Mouse (Mus musculus) limb, embryonic 13.5 days (tissue): ENCODE measurements around the gene Laptm4a. TPM values are rescaled to one million over a fixed set of nuclear protein-coding genes. Genes with fewer than 3 reads are reported as not detected.

Experiments used
- ATAC-seq: fragments of 200-750 bp; cut with Nextera tagmentation; 2 replicates; pipeline ENCODE4 v1.8.0; 2017; ENCODE audit warnings: low read depth, moderate number of reproducible peaks, moderate TSS enrichment; ENCODE audit not compliant: low FRiP score
- H3K27ac ChIP-seq: fragments of 300-500 bp; sonication (generic); 2 replicates; pipeline ENCODE4 v1.5.1; 2015; ENCODE audit warnings: inconsistent platforms, mild to moderate bottlenecking, moderate library complexity
- H3K27me3 ChIP-seq: fragments of 300-500 bp; sonication (generic); 2 replicates; pipeline ENCODE4 v1.6.1; 2015; ENCODE audit warnings: mild to moderate bottlenecking, inconsistent platforms
- H3K36me3 ChIP-seq: fragments of 300-500 bp; sonication (generic); 2 replicates; pipeline ENCODE4 v1.6.1; 2015; ENCODE audit warnings: inconsistent platforms, mild to moderate bottlenecking, moderate library complexity
- H3K4me1 ChIP-seq: fragments of 300-500 bp; sonication (generic); 2 replicates; pipeline ENCODE4 v1.6.1; 2015; ENCODE audit warnings: inconsistent platforms
- H3K4me2 ChIP-seq: fragments of 300-500 bp; sonication (generic); replicated peaks from 2 replicates; pipeline ENCODE4 v1.6.1; 2015; ENCODE audit warnings: inconsistent platforms, mild to moderate bottlenecking, moderate library complexity
- H3K4me3 ChIP-seq: fragments of 300-500 bp; sonication (generic); 2 replicates; pipeline ENCODE4 v1.5.1; 2015; ENCODE audit warnings: moderate library complexity, mild to moderate bottlenecking, inconsistent platforms
- H3K9ac ChIP-seq: fragments of 300-500 bp; sonication (generic); 2 replicates; pipeline ENCODE4 v1.6.1; 2015; ENCODE audit warnings: mild to moderate bottlenecking, inconsistent platforms
- H3K9me3 ChIP-seq: fragments of 300-500 bp; sonication (generic); 2 replicates; pipeline ENCODE4 v1.6.1; 2016; ENCODE audit warnings: inconsistent platforms
- WGBS: fragments of 180-500 bp; shearing (Covaris S2); methylation state at CpG from one replicate; pipeline ENCODE4 v1.1.7; 2015; 5-methylcytosine and 5-hydroxymethylcytosine counted together
- polyA plus RNA-seq: library from polyadenylated mRNA; unstranded; fragments of >200 nt; fragmentation: Nextera tagmentation; extraction: Ambion mirVana; gene quantifications from 2 replicates; pipeline ENCODE4 v1.2.1, GENCODE M21; 2015

Laptm4a gene
- polyA plus RNA-seq, 1 experiment from 2014 or later = 391 TPM

GRCm38 (mm10) chr12:8940011-8941005 is 18.8 kb downstream of the Laptm4a start:
- H3K9me3 ChIP-seq = no peaks in the 10 kb centered on the region
- H3K27me3 ChIP-seq = no peaks in the 10 kb centered on the region
- H3K9ac ChIP-seq = no peak overlapping the region
- H3K36me3 ChIP-seq = peaks cover 44% of the 10 kb centered on the region
- 0 out of 2 replicates have a peak, but pooled peaks cover 2% of the 10 kb centered on the region for H3K4me1 ChIP-seq
- H3K27ac ChIP-seq = no peak overlapping the region
- no peak overlapping the region for H3K4me3 ChIP-seq
- H3K4me2 ChIP-seq = no peak overlapping the region
- WGBS = 70% methylated on average over 12 of the region's 12 CpGs
- no peak for ATAC-seq

- no peak overlapping the region for H3K27ac ChIP-seq
- no peak overlapping the region for H3K4me2 ChIP-seq
- H3K27me3 ChIP-seq = no peaks in the 10 kb centered on the region
- H3K9me3 ChIP-seq = no peaks in the 10 kb centered on the region
- no peak overlapping the region for H3K9ac ChIP-seq
- peaks cover 35% of the 10 kb centered on the region for H3K36me3 ChIP-seq
- H3K4me3 ChIP-seq = no peak overlapping the region
- H3K4me1 ChIP-seq = 0 out of 2 replicates have a peak, but pooled peaks cover 2% of the 10 kb centered on the region
- ATAC-seq = no peak
- 63% methylated on average over 4 of the region's 4 CpGs for WGBS
These were observed 19.7 kb downstream of the Laptm4a start for GRCm38 (mm10) chr12:8941131-8941615.

GRCm38 (mm10) chr12:8941699-8942392 is 20.4 kb downstream of the Laptm4a start:
- 58% methylated on average over 4 of the region's 4 CpGs for WGBS
- ATAC-seq = no peak
- H3K4me3 ChIP-seq = no peak overlapping the region
- H3K36me3 ChIP-seq = peaks cover 29% of the 10 kb centered on the region
- no peaks in the 10 kb centered on the region for H3K27me3 ChIP-seq
- H3K9me3 ChIP-seq = no peaks in the 10 kb centered on the region
- no peaks in the 10 kb centered on the region for H3K4me1 ChIP-seq
- H3K4me2 ChIP-seq = no peak overlapping the region
- H3K9ac ChIP-seq = no peak overlapping the region
- no peak overlapping the region for H3K27ac ChIP-seq

- peak overlapping the region; percentile 52; the same call in 1 of the 2 replicates for H3K4me3 ChIP-seq
- 50% methylated on average over 9 of the region's 9 CpGs for WGBS
- H3K27ac ChIP-seq = no peak overlapping the region
These were observed 25.7 kb downstream of the Laptm4a start for GRCm38 (mm10) chr12:8947163-8947562.

GRCm38 (mm10) chr12:8947714-8948464 is 26.4 kb downstream of the Laptm4a start, which contains the start of gene Matn3:
Matn3 (plus strand) TSS chr12:8947929.
- Histone ChIP-seq H3K9me3 (no peaks in the 10 kb centered on the region), H3K27ac (peak within 1 kb of the TSS; percentile 52), H3K4me1 (peaks cover 24% of the 10 kb centered on the region), H3K27me3 (no peaks in the 10 kb centered on the region; the same call in 1 of the 2 replicates), H3K4me2 (peak within 1 kb of the TSS; percentile 98), H3K36me3 (no peaks in the 10 kb centered on the region), H3K9ac (peak within 1 kb of the TSS; percentile 66), H3K4me3 (peak within 1 kb of the TSS; percentile 52)
- WGBS = under 1% methylated on average over 42 of the region's 42 CpGs
- peak; percentile 73 for ATAC-seq

More at GRCm38 (mm10) chr12:8947163-8947562, 25.7 kb downstream of the Laptm4a start:
- peaks cover 21% of the 10 kb centered on the region for H3K4me1 ChIP-seq
- ATAC-seq = no peak
- peak overlapping the region; percentile 66 for H3K9ac ChIP-seq
- H3K36me3 ChIP-seq = no peaks in the 10 kb centered on the region
- no peaks in the 10 kb centered on the region; the same call in 1 of the 2 replicates for H3K27me3 ChIP-seq
- no peaks in the 10 kb centered on the region for H3K9me3 ChIP-seq
- peak overlapping the region; percentile 98 for H3K4me2 ChIP-seq

- no peak for ATAC-seq
- WGBS = 28% methylated on average over 10 of the region's 10 CpGs
- H3K9ac ChIP-seq = no peak overlapping the region
- no peak overlapping the region for H3K4me3 ChIP-seq
- no peak overlapping the region for H3K4me2 ChIP-seq
- H3K9me3 ChIP-seq = no peaks in the 10 kb centered on the region
- peaks cover 27% of the 10 kb centered on the region for H3K4me1 ChIP-seq
- peak overlapping the region; percentile 86; the same call in 1 of the 2 replicates for H3K27ac ChIP-seq
- no peaks in the 10 kb centered on the region for H3K36me3 ChIP-seq
- no peaks in the 10 kb centered on the region; the same call in 1 of the 2 replicates for H3K27me3 ChIP-seq
These were observed 31.7 kb downstream of the Laptm4a start for GRCm38 (mm10) chr12:8953136-8953535.

- no peak overlapping the region for H3K9ac ChIP-seq
- H3K4me3 ChIP-seq = no peak overlapping the region
- H3K4me2 ChIP-seq = peak overlapping the region; percentile 21; the same call in 1 of the 2 replicates
- H3K36me3 ChIP-seq = no peaks in the 10 kb centered on the region
- H3K9me3 ChIP-seq = no peaks in the 10 kb centered on the region
- H3K4me1 ChIP-seq = peaks cover 21% of the 10 kb centered on the region
- no peaks in the 10 kb centered on the region for H3K27me3 ChIP-seq
- ATAC-seq = peak; percentile 87
- 33% methylated on average over 9 of the region's 9 CpGs for WGBS
- peak overlapping the region; percentile 86 for H3K27ac ChIP-seq
These were observed 32.7 kb downstream of the Laptm4a start for GRCm38 (mm10) chr12:8954161-8954561.

GRCm38 (mm10) chr12:8961607-8962316 is 40.3 kb downstream of the Laptm4a start:
- no peaks in the 10 kb centered on the region for H3K36me3 ChIP-seq
- H3K9me3 ChIP-seq = no peaks in the 10 kb centered on the region
- no peak overlapping the region for H3K4me3 ChIP-seq
- 48% methylated on average over 9 of the region's 9 CpGs for WGBS
- H3K4me2 ChIP-seq = no peak overlapping the region
- ATAC-seq = peak; percentile 59; the same call in 1 of the 2 replicates
- H3K27me3 ChIP-seq = no peaks in the 10 kb centered on the region
- no peak overlapping the region for H3K9ac ChIP-seq
- peak overlapping the region; percentile 66; the same call in 1 of the 2 replicates for H3K27ac ChIP-seq
- peaks cover 9% of the 10 kb centered on the region; the same call in 1 of the 2 replicates for H3K4me1 ChIP-seq

GRCm38 (mm10) chr12:8969828-8970227 is 48.4 kb downstream of the Laptm4a start:
- ATAC-seq = peak; percentile 90
- Histone ChIP-seq H3K9me3 (no peaks in the 10 kb centered on the region), H3K36me3 (no peaks in the 10 kb centered on the region), H3K9ac (no peak overlapping the region), H3K27me3 (no peaks in the 10 kb centered on the region), H3K4me3 (no peak overlapping the region), H3K27ac (peak overlapping the region; percentile 29; the same call in 1 of the 2 replicates), H3K4me1 (peaks cover 14% of the 10 kb centered on the region), H3K4me2 (no peak overlapping the region)
- 6% methylated on average over 9 of the region's 9 CpGs for WGBS

- H3K4me1 ChIP-seq = peaks cover 19% of the 10 kb centered on the region
- peak within 1 kb of the TSS; percentile 72 for H3K9ac ChIP-seq
- H3K36me3 ChIP-seq = peaks cover 9% of the 10 kb centered on the region
- H3K27ac ChIP-seq = peak within 1 kb of the TSS; percentile 52
- peak within 1 kb of the TSS; percentile 74 for H3K4me3 ChIP-seq
- peak within 1 kb of the TSS; percentile 88 for H3K4me2 ChIP-seq
- WGBS = 1% methylated on average over 45 of the region's 45 CpGs
- H3K9me3 ChIP-seq = no peaks in the 10 kb centered on the region
- peak; percentile 85 for ATAC-seq
- no peaks in the 10 kb centered on the region for H3K27me3 ChIP-seq
These were observed 52.5 kb downstream of the Laptm4a start, which contains the start of gene Wdr35 for GRCm38 (mm10) chr12:8973820-8974465. Wdr35 (plus strand) TSS chr12:8973892.
